In the genomic region with DNA sequence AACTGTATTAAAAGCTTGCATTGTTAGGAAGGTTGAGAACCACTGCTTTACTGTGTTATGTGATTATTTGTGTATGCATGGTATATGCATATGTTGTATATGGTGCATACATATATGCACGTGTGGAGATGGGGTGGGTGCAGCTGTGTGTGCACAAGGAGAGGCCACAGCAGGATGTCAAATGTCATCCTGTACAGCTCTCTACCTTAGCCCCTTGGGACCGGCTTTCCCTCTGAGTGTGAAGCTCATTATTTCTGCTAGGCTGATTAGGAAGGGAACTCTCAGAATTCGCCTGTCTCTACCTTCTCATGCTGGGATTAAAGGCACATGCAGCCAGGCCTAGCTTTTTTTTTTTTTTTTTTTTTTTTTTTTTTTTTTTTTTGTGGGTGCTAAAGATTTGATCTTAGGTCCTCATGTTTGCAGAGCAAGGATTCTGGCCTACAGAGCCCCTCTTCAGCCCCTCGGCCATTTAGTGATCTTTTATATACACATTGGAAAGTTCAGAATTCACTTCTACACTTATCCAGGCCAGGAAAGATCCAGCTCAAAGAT, we compare ENCODE assay signal across 27 mouse cellular contexts. TPM values are rescaled to one million over a fixed set of nuclear protein-coding genes. Genes with fewer than 3 reads are reported as not detected.
A peak's percentile ranks its signal among the peaks of the same experiment; 100 is the strongest.
DNase-seq lines count a peak whose midpoint lies in the region; ATAC-seq and TF ChIP-seq lines count a peak whose summit lies in the region.
"Had no signal": no experiment of that assay in that cellular context is flagged by ENCODE, and none has a peak within 500 bp of the region (broad histone marks: within the 10 kb centered on the region; RNA-seq: fewer than 3 reads in every experiment).

No protein-coding gene starts in this region.

- ATAC-seq in forebrain, embryonic 15.5 days (replicated peaks) = no peak
- ATAC-seq in heart, embryonic 11.5 days (replicated peaks; ENCODE audit: insufficient number of reproducible peaks, low FRiP score, low TSS enrichment) = no peak
- ATAC-seq in cerebellum, adult (ENCODE audit: insufficient number of reproducible peaks, low FRiP score, low TSS enrichment) = no peak
- ATAC-seq: activated CD4-positive, CD25-positive, alpha-beta regulatory T cell, adult 4 months; forebrain, embryonic 14.5 days; intestine, postnatal 0 days had no signal

- TF ChIP-seq POLR2A in MEL (IDR thresholded peaks at IDR 0.05; ENCODE audit: control insufficient read depth in 1 of 2, insufficient read depth in 1 of 2, low read depth in 1 of 2, low read length in 2 of 2, poor library complexity in 1 of 2) = no peak

- no peak for TF ChIP-seq CTCF in MEL (IDR thresholded peaks at IDR 0.05 in 2 of 3, conservative IDR thresholded peaks at IDR 0.05 in 1 of 3; ENCODE audit: control insufficient read depth in 1 of 3, insufficient read depth in 1 of 3, low read depth in 2 of 3, low read length in 3 of 3, poor library complexity in 1 of 3, severe bottlenecking in 1 of 3)

- H3K9me3 ChIP-seq in forebrain, embryonic 10.5 days = no peaks in the 10 kb centered on the region
- no peaks in the 10 kb centered on the region for H3K9me3 ChIP-seq in forebrain, embryonic 15.5 days
- no peaks in the 10 kb centered on the region for H3K9me3 ChIP-seq in heart, embryonic 10.5 days
- no peaks in the 10 kb centered on the region for H3K9me3 ChIP-seq in heart, embryonic 11.5 days (replicated peaks; ENCODE audit: control insufficient read depth, low read length)
- H3K9me3 ChIP-seq in MEL (replicated peaks; ENCODE audit: insufficient read depth, low read length) = no peaks in the 10 kb centered on the region
- H3K9me3 ChIP-seq: embryonic facial prominence, embryonic 10.5 days; embryonic facial prominence, embryonic 13.5 days; heart, embryonic 13.5 days; hindbrain, embryonic 12.5 days; hindbrain, embryonic 15.5 days had no signal

- H3K79me2 ChIP-seq in MEL (ENCODE audit: control insufficient read depth, insufficient read depth, low read length, poor library complexity) = no peaks in the 10 kb centered on the region

- no peak for TF ChIP-seq EP300 in MEL (IDR thresholded peaks at IDR 0.05; ENCODE audit: low read depth in 1 of 2, low read length in 2 of 2)

- TF ChIP-seq RAD21 in MEL (IDR thresholded peaks at IDR 0.05; ENCODE audit: low read depth, low read length) = no peak

- DNase-seq in forebrain, embryonic 10.5 days (ENCODE audit: extremely low spot score, low spot score) = peak; percentile 9
- DNase-seq in heart, embryonic 10.5 days (ENCODE audit: low spot score) = peak; percentile 16
- no peak for DNase-seq in MEL (ENCODE audit: low read depth, low spot score)
- no peak for DNase-seq in adrenal gland, adult 18-20 months (ENCODE audit: low spot score in 2 of 2)
- DNase-seq: adrenal gland, postnatal 10 days; adrenal gland, postnatal 36 days; cerebellum, adult 11 months; cerebellum, adult 2 months; cerebellum, adult 9-11 months; cerebellum, postnatal 25 days; embryo, embryonic 11 days; gastrocnemius, postnatal 10 days; gastrocnemius, postnatal 36 days; heart, postnatal 14 days had no signal

- WGBS in forebrain, embryonic 10.5 days = 64% methylated on average over 4 of the region's 4 CpGs
- WGBS in forebrain, embryonic 15.5 days = 49% methylated on average over 4 of the region's 4 CpGs
- 64% methylated on average over 4 of the region's 4 CpGs for WGBS in heart, embryonic 10.5 days
- WGBS in heart, embryonic 11.5 days (ENCODE audit: insufficient replicate concordance) = 69% methylated on average over 4 of the region's 4 CpGs

- no peak overlapping the region for H3K9ac ChIP-seq in forebrain, embryonic 15.5 days (replicated peaks)
- no peak overlapping the region for H3K9ac ChIP-seq in heart, embryonic 11.5 days (ENCODE audit: low read depth, low read length)
- H3K9ac ChIP-seq in MEL (ENCODE audit: control insufficient read depth, low read depth, low read length, poor library complexity, severe bottlenecking) = no peak overlapping the region
- H3K9ac ChIP-seq: embryonic facial prominence, embryonic 13.5 days; heart, embryonic 13.5 days; hindbrain, embryonic 12.5 days; hindbrain, embryonic 15.5 days had no signal

- H3K4me2 ChIP-seq in forebrain, embryonic 15.5 days (replicated peaks) = no peak overlapping the region
- no peak overlapping the region for H3K4me2 ChIP-seq in heart, embryonic 11.5 days
- H3K4me2 ChIP-seq: embryonic facial prominence, embryonic 13.5 days; heart, embryonic 13.5 days; hindbrain, embryonic 12.5 days; hindbrain, embryonic 15.5 days had no signal

- peaks cover 15% of the 10 kb centered on the region for H3K4me1 ChIP-seq in forebrain, embryonic 10.5 days
- H3K4me1 ChIP-seq in forebrain, embryonic 15.5 days = peaks cover 4% of the 10 kb centered on the region; the same call in 1 of the 2 replicates
- no peaks in the 10 kb centered on the region for H3K4me1 ChIP-seq in heart, embryonic 10.5 days
- H3K4me1 ChIP-seq in heart, embryonic 11.5 days (ENCODE audit: control insufficient read depth, insufficient read depth, low read length) = no peaks in the 10 kb centered on the region
- no peaks in the 10 kb centered on the region for H3K4me1 ChIP-seq in MEL (ENCODE audit: control insufficient read depth in 1 of 2, insufficient read depth in 2 of 2, low read length in 2 of 2)
- H3K4me1 ChIP-seq: embryonic facial prominence, embryonic 13.5 days; heart, embryonic 13.5 days; hindbrain, embryonic 15.5 days had no signal

- H3K27ac ChIP-seq in forebrain, embryonic 10.5 days = no peak overlapping the region
- H3K27ac ChIP-seq in forebrain, embryonic 15.5 days (replicated peaks) = no peak overlapping the region
- H3K27ac ChIP-seq in heart, embryonic 10.5 days = no peak overlapping the region
- H3K27ac ChIP-seq in heart, embryonic 11.5 days (ENCODE audit: low read depth, low read length) = no peak overlapping the region
- H3K27ac ChIP-seq in MEL (ENCODE audit: control insufficient read depth, low read depth, low read length) = no peak overlapping the region
- H3K27ac ChIP-seq: embryonic facial prominence, embryonic 10.5 days; embryonic facial prominence, embryonic 13.5 days; heart, embryonic 13.5 days; hindbrain, embryonic 12.5 days; hindbrain, embryonic 15.5 days had no signal

- no peak overlapping the region for H3K4me3 ChIP-seq in forebrain, embryonic 10.5 days
- H3K4me3 ChIP-seq in forebrain, embryonic 15.5 days = no peak overlapping the region
- H3K4me3 ChIP-seq in heart, embryonic 10.5 days = no peak overlapping the region
- H3K4me3 ChIP-seq in heart, embryonic 11.5 days (ENCODE audit: low read depth, low read length) = no peak overlapping the region
- no peak overlapping the region for H3K4me3 ChIP-seq in MEL (ENCODE audit: control insufficient read depth in 1 of 2, insufficient read depth in 1 of 2, low read depth in 2 of 2, low read length in 2 of 2)
- H3K4me3 ChIP-seq: embryonic facial prominence, embryonic 10.5 days; embryonic facial prominence, embryonic 13.5 days; erythroblast, embryonic 14.5 days; heart, embryonic 13.5 days; hindbrain, embryonic 12.5 days; hindbrain, embryonic 15.5 days had no signal

- H3K36me3 ChIP-seq in forebrain, embryonic 10.5 days (replicated peaks) = no peaks in the 10 kb centered on the region
- no peaks in the 10 kb centered on the region for H3K36me3 ChIP-seq in forebrain, embryonic 15.5 days
- H3K36me3 ChIP-seq in heart, embryonic 10.5 days = no peaks in the 10 kb centered on the region
- no peaks in the 10 kb centered on the region for H3K36me3 ChIP-seq in heart, embryonic 11.5 days (ENCODE audit: control insufficient read depth, insufficient read depth, low read length)
- H3K36me3 ChIP-seq in MEL (ENCODE audit: control insufficient read depth in 1 of 2, insufficient read depth in 2 of 2, low read length in 2 of 2) = no peaks in the 10 kb centered on the region
- H3K36me3 ChIP-seq: embryonic facial prominence, embryonic 10.5 days; embryonic facial prominence, embryonic 13.5 days; heart, embryonic 13.5 days; hindbrain, embryonic 12.5 days; hindbrain, embryonic 15.5 days had no signal

- H3K27me3 ChIP-seq in forebrain, embryonic 10.5 days (ENCODE audit: poor library complexity, severe bottlenecking) = no peaks in the 10 kb centered on the region
- no peaks in the 10 kb centered on the region for H3K27me3 ChIP-seq in forebrain, embryonic 15.5 days
- H3K27me3 ChIP-seq in heart, embryonic 10.5 days (ENCODE audit: insufficient read depth, poor library complexity, severe bottlenecking) = no peaks in the 10 kb centered on the region
- no peaks in the 10 kb centered on the region for H3K27me3 ChIP-seq in heart, embryonic 11.5 days (ENCODE audit: control insufficient read depth, insufficient read depth, low read length)
- no peaks in the 10 kb centered on the region for H3K27me3 ChIP-seq in MEL (ENCODE audit: control insufficient read depth in 1 of 2, insufficient read depth in 2 of 2, low read length in 2 of 2)
- H3K27me3 ChIP-seq: embryonic facial prominence, embryonic 13.5 days; heart, embryonic 13.5 days; hindbrain, embryonic 12.5 days; hindbrain, embryonic 15.5 days had no signal

TF ChIP-seq in MEL, 35 proteins besides CTCF, POLR2A, EP300 and RAD21:
- TF ChIP-seq ZNF384 (IDR thresholded peaks at IDR 0.05; ENCODE audit: low read depth, low read length) (peak; percentile 52), MAFK (IDR thresholded peaks at IDR 0.05; ENCODE audit: borderline replicate concordance, low read depth, low read length) (no peak)

RNA-seq across cellular contexts. Expression of a gene that starts 12.9 kb away (rescaled TPM):
- 1.7 and 2.9 TPM in 2 replicates for polyA plus RNA-seq in forebrain, embryonic 10.5 days (2016; fragmentation: Nextera tagmentation; extraction: Ambion mirVana)
- polyA plus RNA-seq in forebrain, embryonic 15.5 days (2015; fragmentation: Nextera tagmentation; extraction: Ambion mirVana) = 2.1 and 2.3 TPM in 2 replicates
- polyA plus RNA-seq in heart, embryonic 10.5 days (2016; fragmentation: Nextera tagmentation; extraction: Ambion mirVana) = 2.2 and 3.8 TPM in 2 replicates
- polyA plus RNA-seq in heart, embryonic 11.5 days (2014; fragmentation: Nextera tagmentation; extraction: Ambion mirVana) = 1.0 and 1.5 TPM in 2 replicates
- total RNA-seq in MEL (2012; rRNA removed) = 54.7 and 57.4 TPM in 2 replicates
- 10 to 100 TPM in 1 of 2 experiments, not detected in 1; 91.4 TPM for polyA plus RNA-seq in MEL (2012; ENCODE audit: insufficient read depth in 1 of 2, insufficient read length in 2 of 2, low read depth in 1 of 2, low replicate concordance in 2 of 2, missing spikeins in 1 of 2)
- total RNA-seq in adrenal gland, adult 18-20 months (2021) = 10 to 100 TPM; 11.0 to 15.0 TPM

RNA-seq across cellular contexts. Expression of a gene that starts 42.5 kb away (rescaled TPM):
- polyA plus RNA-seq in forebrain, embryonic 10.5 days (2016; fragmentation: Nextera tagmentation; extraction: Ambion mirVana) = 0.09 and 0.12 TPM in 2 replicates
- not detected in 2 replicates for polyA plus RNA-seq in forebrain, embryonic 15.5 days (2015; fragmentation: Nextera tagmentation; extraction: Ambion mirVana)
- 3.7 and 6.9 TPM in 2 replicates for polyA plus RNA-seq in heart, embryonic 10.5 days (2016; fragmentation: Nextera tagmentation; extraction: Ambion mirVana)
- 6.8 and 7.9 TPM in 2 replicates for polyA plus RNA-seq in heart, embryonic 11.5 days (2014; fragmentation: Nextera tagmentation; extraction: Ambion mirVana)
- 0.15 and 0.20 TPM in 2 replicates for total RNA-seq in MEL (2012; rRNA removed)
- under 1 TPM in 1 of 2 experiments, not detected in 1; 0.08 TPM for polyA plus RNA-seq in MEL (2012; ENCODE audit: insufficient read depth in 1 of 2, insufficient read length in 2 of 2, low read depth in 1 of 2, low replicate concordance in 2 of 2, missing spikeins in 1 of 2)
- under 1 TPM; 0.13 to 0.38 TPM for total RNA-seq in adrenal gland, adult 18-20 months (2021)
- polyA plus RNA-seq: embryonic facial prominence, embryonic 13.5 days; erythroblast, embryonic 14.5 days; hindbrain, embryonic 15.5 days; intestine, embryonic 14.5 days had no signal

Comparison
In these comparisons a context has a peak if more than half of its experiments do, and no peak if none do; other contexts are left out.
1. DNase-seq: peak in forebrain, embryonic 10.5 days (single experiment) and heart, embryonic 10.5 days (single experiment); none in MEL (single experiment) and adrenal gland, adult 18-20 months (0 of 2).